Mouse (Mus musculus) lung, postnatal 10 days (tissue): ENCODE measurements around the gene Prkg1.

Experiments used
- DNase-seq: peaks from one replicate; pipeline ENCODE4 v3.0.0; 2021

Gene Prkg1

GRCm38 (mm10) chr19:30827820-30828219 lies 937.0 kb downstream of the Prkg1 start:
- no peak for DNase-seq

DNA sequence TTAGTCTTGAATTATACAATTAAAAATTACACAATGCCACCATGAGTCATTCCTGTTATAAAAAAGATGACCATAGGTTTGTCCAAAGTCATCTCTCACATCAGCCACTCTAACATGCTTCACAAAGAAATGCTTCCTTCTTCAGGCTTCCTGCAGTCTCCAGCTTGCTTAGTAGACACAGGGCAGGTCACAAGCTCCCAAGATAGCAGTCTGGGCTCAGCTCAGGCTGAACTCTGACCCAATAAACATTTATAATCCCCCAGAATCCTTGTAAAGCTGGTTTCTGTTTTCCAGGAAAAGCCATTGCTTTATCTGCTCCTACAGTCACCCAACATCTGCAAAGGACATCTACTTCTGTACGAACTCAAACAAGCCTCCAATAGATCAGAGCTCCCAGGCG lies 938.7 kb downstream of the Prkg1 start:
- no peak for DNase-seq

GRCm38 (mm10) chr19:30815661-30816060 lies 949.2 kb downstream of the Prkg1 start:
- DNase-seq: no peak

DNA sequence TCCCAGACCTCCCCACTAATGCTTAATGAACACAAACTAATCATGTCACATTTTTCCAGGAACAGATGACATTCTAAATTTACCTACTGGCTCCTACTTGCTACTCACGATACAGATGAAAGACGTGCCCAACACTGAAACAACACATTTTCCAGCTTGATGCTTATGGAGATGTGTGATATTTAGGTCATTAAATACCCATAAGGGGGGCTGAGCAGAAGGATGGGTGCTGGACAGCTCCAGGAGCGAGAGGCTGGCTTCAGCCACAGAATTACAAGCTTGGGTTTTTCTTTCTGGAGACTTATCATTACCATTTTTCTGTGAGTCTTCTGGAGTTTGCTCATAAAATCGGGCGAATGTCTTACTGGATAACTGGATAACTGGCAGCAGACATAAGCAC lies 958.6 kb downstream of the Prkg1 start:
- DNase-seq: no peak

- DNase-seq: no peak
These were observed 984.0 kb downstream of the Prkg1 start for GRCm38 (mm10) chr19:30780803-30781202.

- no peak for DNase-seq
These were observed 996.5 kb downstream of the Prkg1 start for GRCm38 (mm10) chr19:30768316-30768715.

GRCm38 (mm10) chr19:30744426-30744825 lies 1020.4 kb downstream of the Prkg1 start:
- no peak for DNase-seq

- no peak for DNase-seq
These were observed 1065.7 kb downstream of the Prkg1 start for GRCm38 (mm10) chr19:30699130-30699529.

DNA sequence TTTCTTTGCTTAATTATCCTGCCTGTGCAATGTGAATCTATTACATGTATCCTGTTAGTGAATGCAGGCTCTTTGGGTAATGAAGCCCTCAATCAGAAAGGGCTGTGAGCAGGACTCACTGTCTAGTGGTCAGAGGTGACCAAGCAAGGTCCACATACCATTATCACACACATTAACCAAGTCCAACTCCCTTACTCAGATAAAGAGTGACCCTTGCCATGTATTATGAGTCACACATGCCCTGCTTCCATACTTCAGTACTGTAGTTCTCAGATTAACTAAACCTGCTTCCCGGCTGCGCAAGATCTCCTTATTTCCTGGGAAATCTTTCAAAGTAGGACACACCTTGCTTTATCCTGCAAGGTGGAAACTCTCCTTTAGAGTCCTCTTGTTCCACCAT lies 1073.6 kb downstream of the Prkg1 start:
- no peak for DNase-seq

DNA sequence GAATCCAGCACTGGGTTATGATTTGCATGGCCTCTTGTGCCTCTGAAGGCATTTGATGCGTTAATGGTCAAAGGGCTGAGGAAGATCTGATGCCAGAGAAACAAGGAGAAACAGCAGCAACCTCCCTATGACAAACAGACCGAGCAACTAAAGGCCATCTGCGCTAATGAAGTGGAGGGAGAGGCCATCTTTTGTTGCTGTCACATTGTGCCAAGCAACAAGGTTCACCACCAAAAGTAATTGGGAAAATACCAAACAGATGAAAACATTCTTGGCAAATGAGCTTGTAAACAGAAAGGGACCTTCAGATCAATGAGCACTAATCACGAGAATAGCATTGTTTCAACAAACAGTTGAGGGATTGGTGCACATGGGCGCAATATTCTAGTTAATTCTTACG lies 1074.1 kb downstream of the Prkg1 start:
- no peak for DNase-seq

GRCm38 (mm10) chr19:30687942-30688341 lies 1076.9 kb downstream of the Prkg1 start:
- no peak for DNase-seq

- DNase-seq: no peak
These were observed 1088.5 kb downstream of the Prkg1 start for GRCm38 (mm10) chr19:30676308-30676707.

DNA sequence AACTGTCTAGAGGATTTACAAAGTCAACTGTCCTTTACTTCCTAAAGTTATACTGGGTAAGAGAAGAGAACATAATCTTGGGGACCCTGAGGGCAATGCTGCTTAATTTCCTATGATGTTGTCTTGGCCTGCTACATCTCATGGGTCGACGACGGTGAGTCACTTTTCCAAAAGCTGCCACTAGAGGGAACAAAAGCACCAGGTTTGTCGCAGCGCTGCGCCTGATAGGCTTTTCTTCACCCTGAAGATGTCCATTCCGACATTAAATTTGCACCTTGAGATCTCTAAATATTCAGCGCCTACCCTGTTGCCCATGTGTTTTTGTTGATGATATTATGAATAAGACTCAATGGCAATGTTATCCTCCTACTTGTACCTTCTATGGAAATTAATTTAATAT lies 1100.6 kb downstream of the Prkg1 start:
- DNase-seq: peak; percentile 76

DNA sequence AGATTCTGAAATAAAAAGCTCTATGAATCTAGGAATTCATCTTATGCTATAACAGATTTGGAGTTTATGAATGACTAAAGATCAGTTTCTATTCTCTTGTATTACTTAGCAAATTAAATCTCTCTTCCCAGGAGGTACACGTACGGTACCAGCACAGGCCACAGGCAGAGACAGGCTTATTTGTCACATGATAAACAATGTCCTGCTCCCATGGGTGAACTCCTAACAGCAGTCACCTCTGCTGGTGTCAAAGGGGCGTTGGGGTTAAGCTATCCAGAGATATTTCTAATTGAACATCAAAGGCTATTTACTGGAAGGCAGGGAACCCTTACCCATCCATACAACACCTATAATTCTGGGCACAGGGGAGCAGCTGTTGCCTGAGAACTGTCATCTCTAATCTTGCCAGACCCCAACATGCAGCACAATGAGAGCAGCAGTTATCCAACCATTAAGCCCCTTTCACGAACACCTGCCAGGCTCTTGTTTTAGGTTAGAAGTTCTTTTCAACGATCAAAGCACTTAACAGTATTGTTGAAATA lies 1122.1 kb downstream of the Prkg1 start:
- DNase-seq: no peak

DNA sequence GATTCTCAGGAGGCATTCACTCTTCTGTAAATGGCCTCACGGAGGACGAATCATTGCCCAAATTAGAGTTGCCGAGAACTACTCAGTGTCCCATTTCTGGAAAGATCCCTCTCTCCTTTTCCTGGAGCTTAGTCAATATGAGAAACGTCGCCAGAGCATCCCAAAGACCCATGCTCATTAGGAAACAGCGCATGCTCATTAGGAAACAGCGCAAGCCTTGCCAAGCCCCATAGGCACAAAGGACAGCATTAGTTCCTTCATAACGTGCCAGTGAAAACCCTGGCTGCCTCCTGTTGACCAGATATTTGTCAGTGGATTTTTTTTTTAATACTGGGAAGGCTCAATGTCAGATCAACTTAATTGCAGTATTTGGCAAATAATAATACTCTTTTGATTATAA lies 1127.4 kb downstream of the Prkg1 start:
- DNase-seq: no peak

DNA sequence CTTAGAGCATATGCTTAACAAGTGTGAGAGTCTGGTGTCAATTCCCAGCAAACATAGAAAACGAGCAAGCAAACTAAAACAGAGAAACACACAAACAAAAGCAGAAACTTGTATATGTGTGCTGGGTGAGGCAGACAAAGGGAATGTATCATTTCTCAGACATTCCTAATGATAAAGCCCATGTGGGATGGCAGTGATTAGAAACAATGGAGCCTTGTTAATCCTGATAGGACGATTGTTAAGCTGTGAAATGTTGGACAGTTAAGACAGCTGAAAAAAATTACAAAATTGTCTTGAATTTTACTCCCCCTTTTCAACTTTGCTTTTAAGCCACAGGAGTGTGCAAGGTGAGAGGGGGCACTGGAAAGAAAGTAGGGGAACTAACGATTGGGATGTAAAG lies 1133.8 kb downstream of the Prkg1 start:
- DNase-seq: no peak

- no peak for DNase-seq
These were observed 1138.8 kb downstream of the Prkg1 start for GRCm38 (mm10) chr19:30626036-30626435.

DNA sequence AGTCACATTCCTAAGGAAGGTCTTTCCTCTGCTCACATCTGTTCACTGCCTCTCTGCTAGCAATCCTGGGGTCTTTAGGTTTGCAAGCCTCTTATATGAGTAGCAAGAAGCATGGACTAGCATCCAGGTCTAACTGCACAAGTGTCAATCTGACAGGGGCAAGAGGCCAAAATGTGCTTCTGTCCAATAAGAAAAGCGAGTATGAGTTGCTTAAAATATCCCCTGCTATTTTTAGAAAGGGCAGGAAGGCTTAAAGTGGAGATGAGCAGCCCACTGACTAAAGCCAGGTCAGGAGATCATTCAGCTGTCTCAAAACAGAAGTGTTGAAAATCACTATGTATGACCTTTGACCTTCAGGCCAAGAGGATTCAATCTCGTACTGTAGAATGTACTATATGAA lies 1139.4 kb downstream of the Prkg1 start:
- DNase-seq: no peak

GRCm38 (mm10) chr19:30623620-30624019 lies 1141.2 kb downstream of the Prkg1 start:
- DNase-seq: no peak

DNA sequence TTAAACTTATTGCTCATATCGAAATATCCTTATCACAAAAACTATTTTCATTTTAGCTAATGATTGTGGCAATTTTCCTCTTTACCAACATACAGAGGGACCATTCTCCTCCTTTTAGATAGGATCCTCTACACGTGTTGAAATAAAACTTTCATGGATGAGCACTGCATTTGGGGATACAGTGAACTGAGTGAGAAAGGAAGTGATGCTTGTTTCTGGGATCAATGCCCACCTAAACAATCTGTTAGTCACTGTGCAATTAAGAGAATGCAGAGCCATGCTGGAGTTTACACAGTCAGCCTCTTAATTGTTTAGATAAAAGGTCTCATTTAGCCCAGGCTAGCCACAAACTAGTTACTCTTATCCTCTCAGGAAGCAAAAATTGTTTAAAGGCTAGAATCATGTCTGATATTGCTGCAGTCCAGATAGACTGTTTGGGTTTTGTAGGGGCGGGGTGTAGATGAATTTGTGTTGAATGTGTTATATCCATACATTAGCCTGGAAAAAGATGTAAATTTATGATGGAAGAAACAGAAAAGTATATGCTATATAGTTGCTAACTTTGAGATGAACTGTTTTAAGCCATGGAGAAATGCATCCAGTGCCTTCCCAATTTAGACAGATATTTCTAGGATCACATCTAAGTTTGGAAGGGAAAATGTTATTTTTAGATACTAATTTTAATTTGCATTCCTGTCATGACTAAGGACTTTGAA lies 1151.5 kb downstream of the Prkg1 start:
- no peak for DNase-seq

DNA sequence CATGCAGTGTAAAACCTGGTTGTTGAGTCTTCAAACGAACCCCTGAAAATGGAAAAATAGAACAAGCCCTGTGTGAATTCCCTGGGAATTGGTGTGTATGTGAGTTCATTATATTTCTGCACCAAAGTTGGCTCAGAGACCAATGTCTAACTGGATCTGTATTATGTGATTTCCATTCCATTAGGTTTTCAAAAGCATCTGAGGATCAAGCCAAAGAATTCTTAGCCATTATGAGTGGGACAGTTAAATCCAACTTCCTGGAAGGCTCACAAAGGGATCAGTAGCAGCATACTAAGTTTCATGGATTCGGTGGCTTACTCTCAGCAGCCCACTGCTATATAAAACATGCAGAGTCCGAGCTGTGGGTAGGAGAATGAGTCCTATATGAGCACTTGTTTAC lies 1178.5 kb downstream of the Prkg1 start:
- no peak for DNase-seq

- DNase-seq: no peak
These were observed 1200.3 kb downstream of the Prkg1 start for GRCm38 (mm10) chr19:30564516-30564915.

DNA sequence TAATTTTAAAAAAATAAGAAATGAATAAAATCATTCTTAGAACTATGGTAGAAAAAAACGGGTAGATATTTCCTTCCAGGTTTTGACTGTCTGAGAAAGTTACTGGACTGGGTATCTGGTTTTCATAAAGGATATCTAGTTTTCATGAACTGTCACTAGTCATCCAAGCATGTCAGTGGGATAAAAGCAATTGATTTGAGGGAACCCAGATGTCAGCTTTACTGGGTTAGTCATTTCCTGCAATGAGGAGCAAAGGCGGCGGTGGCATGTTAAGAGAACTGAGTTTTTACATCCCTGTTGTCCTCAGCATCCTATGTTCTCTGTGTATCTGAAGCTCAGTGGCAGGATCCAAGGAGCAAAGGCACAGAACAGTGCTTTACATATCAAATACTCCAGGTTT lies 1201.0 kb downstream of the Prkg1 start:
- DNase-seq: no peak

- no peak for DNase-seq
These were observed 1206.8 kb downstream of the Prkg1 start for GRCm38 (mm10) chr19:30558024-30558423.

- DNase-seq: peak; percentile 81
These were observed 1210.4 kb downstream of the Prkg1 start for GRCm38 (mm10) chr19:30554467-30554881.
